Mouse (Mus musculus) embryonic facial prominence, embryonic 15.5 days (tissue): Measurements from ENCODE around the gene Map3k15. TPM values are rescaled to one million over a fixed set of nuclear protein-coding genes. Genes with fewer than 3 reads are reported as not detected.
A peak's percentile ranks its signal among the peaks of the same experiment; 100 is the strongest.

Experiments used
- ATAC-seq: fragments of 200-750 bp; cut with Nextera tagmentation; 2 replicates; pipeline ENCODE4 v1.8.0; 2017; ENCODE audit warnings: low read depth, moderate TSS enrichment; ENCODE audit not compliant: insufficient number of reproducible peaks, low FRiP score, low TSS enrichment
- H3K27ac ChIP-seq: fragments of 300-500 bp; sonication (generic); replicated peaks from 2 replicates; pipeline ENCODE4 v1.5.1; 2015; ENCODE audit warnings: mild to moderate bottlenecking, inconsistent platforms
- H3K27me3 ChIP-seq: fragments of 300-500 bp; sonication (generic); 2 replicates; pipeline ENCODE4 v1.6.1; 2015; ENCODE audit warnings: inconsistent platforms
- H3K36me3 ChIP-seq: fragments of 300-500 bp; sonication (generic); 2 replicates; pipeline ENCODE4 v1.6.1; 2015; ENCODE audit warnings: mild to moderate bottlenecking, inconsistent platforms
- H3K4me1 ChIP-seq: fragments of 300-500 bp; sonication (generic); 2 replicates; pipeline ENCODE4 v1.6.1; 2015; ENCODE audit warnings: inconsistent platforms
- H3K4me2 ChIP-seq: fragments of 300-500 bp; sonication (generic); replicated peaks from 2 replicates; pipeline ENCODE4 v1.6.1; 2015; ENCODE audit warnings: mild to moderate bottlenecking, inconsistent platforms
- H3K4me3 ChIP-seq: fragments of 300-500 bp; sonication (generic); replicated peaks from 2 replicates; pipeline ENCODE4 v1.5.1; 2015; ENCODE audit warnings: mild to moderate bottlenecking, inconsistent platforms
- H3K9ac ChIP-seq: fragments of 300-500 bp; sonication (generic); 2 replicates; pipeline ENCODE4 v1.6.1; 2015; ENCODE audit warnings: inconsistent platforms
- H3K9me3 ChIP-seq: fragments of 300-500 bp; sonication (generic); replicated peaks from 2 replicates; pipeline ENCODE4 v1.6.1; 2016; ENCODE audit warnings: inconsistent platforms
- WGBS: fragments of 180-500 bp; shearing (Covaris S2); methylation state at CpG from one replicate; pipeline ENCODE4 v1.1.7; 2015; 5-methylcytosine and 5-hydroxymethylcytosine counted together
- polyA plus RNA-seq: library from polyadenylated mRNA; unstranded; fragments of >200 nt; fragmentation: Nextera tagmentation; extraction: Ambion mirVana; gene quantifications from 2 replicates; pipeline ENCODE4 v1.2.1, GENCODE M21; 2015

The Map3k15 gene
- polyA plus RNA-seq, 1 experiment from 2014 or later: 0.13 TPM

DNA sequence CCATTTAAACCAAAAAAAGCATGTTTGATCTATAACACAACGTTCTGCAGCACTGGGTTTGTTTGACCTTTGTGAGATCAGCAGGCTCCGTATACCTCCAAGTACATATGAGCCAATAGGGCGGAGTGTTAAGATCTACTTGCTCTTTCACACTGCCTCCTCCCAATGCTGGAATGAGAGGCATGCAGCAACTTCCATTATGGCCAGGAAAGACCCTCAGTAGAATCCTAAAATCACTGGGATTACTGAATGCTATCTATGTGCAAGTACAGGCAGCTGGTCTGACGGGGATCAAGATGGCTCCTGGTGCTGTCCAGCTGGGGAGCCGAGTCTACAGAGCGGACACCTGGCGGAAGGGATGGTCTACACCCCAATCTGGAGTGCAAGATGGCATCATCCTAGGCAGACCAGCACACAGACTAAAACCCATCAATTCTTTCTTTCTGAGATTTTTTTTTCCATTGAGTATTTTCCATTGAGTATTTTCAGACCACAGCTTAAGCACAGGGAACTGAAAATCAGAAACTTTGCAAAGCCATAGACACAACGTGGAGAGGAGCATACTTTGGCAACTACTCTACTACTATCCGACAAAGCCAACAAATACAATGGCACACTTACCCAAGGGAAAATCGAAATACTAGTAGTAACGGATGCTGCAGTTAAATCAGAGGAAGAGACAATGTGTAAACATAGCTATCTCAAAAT lies 146.1 kb downstream of the Map3k15 start:
- peaks cover 4% of the 10 kb centered on the region; the same call in 1 of the 2 replicates for H3K4me1 ChIP-seq
- H3K4me2 ChIP-seq: no peak overlapping the region
- H3K36me3 ChIP-seq: peaks cover 10% of the 10 kb centered on the region; the same call in 1 of the 2 replicates
- no peak overlapping the region for H3K27ac ChIP-seq
- H3K4me3 ChIP-seq: no peak overlapping the region
- no peaks in the 10 kb centered on the region for H3K9me3 ChIP-seq
- 73% methylated on average over 11 of the region's 11 CpGs for WGBS
- no peak for ATAC-seq
- no peaks in the 10 kb centered on the region for H3K27me3 ChIP-seq
- no peak overlapping the region for H3K9ac ChIP-seq

GRCm38 (mm10) chrX:160135719-160136118 lies 147.5 kb downstream of the Map3k15 start:
- Histone ChIP-seq H3K27me3 (no peaks in the 10 kb centered on the region), H3K36me3 (peaks cover 4% of the 10 kb centered on the region; the same call in 1 of the 2 replicates), H3K4me2 (peak overlapping the region; percentile 47), H3K4me1 (peaks cover 4% of the 10 kb centered on the region; the same call in 1 of the 2 replicates), H3K9me3 (no peaks in the 10 kb centered on the region), H3K9ac (no peak overlapping the region), H3K27ac (no peak overlapping the region), H3K4me3 (peak overlapping the region; percentile 61)
- 23% methylated on average over 6 of the region's 6 CpGs for WGBS
- ATAC-seq: no peak

DNA sequence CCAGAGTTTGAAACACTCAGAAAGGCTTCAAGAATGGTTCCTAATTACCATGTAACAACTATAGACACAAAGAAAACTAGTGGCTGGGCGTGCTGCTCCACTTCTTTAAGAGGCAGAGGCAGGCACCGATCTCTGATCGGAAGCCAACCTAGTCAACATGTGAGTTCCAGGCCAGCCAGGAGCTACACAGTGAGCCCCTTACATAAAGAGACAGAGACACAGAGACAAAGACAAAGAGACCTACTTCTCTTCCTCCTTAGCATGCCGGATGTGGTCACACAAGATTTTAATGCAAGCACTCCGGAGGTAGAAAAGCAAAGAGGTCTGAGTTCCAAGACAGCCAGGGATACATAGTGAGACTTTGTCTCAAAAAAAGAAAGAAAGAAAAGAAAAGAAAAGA lies 147.9 kb downstream of the Map3k15 start:
- WGBS: 35% methylated on average over 5 of the region's 5 CpGs
- peaks cover 4% of the 10 kb centered on the region; the same call in 1 of the 2 replicates for H3K36me3 ChIP-seq
- H3K9me3 ChIP-seq: no peaks in the 10 kb centered on the region
- no peaks in the 10 kb centered on the region for H3K27me3 ChIP-seq
- peak overlapping the region; percentile 61 for H3K4me3 ChIP-seq
- H3K27ac ChIP-seq: no peak overlapping the region
- H3K4me2 ChIP-seq: peak overlapping the region; percentile 47
- peaks cover 4% of the 10 kb centered on the region; the same call in 1 of the 2 replicates for H3K4me1 ChIP-seq
- H3K9ac ChIP-seq: no peak overlapping the region
- ATAC-seq: no peak

- Histone ChIP-seq H3K4me2 (peak overlapping the region; percentile 47), H3K9ac (peak overlapping the region; percentile 44; the same call in 1 of the 2 replicates), H3K36me3 (no peaks in the 10 kb centered on the region), H3K27ac (peak overlapping the region; percentile 96), H3K9me3 (no peaks in the 10 kb centered on the region), H3K4me3 (peak overlapping the region; percentile 61), H3K4me1 (peaks cover 4% of the 10 kb centered on the region; the same call in 1 of the 2 replicates), H3K27me3 (no peaks in the 10 kb centered on the region)
- ATAC-seq: no peak
- 19% methylated on average over 18 of the region's 18 CpGs for WGBS
Observed at GRCm38 (mm10) chrX:160137177-160137860, 149.1 kb downstream of the Map3k15 start.

- Histone ChIP-seq H3K9ac (peak within 1 kb of the TSS; percentile 44), H3K4me3 (peak within 1 kb of the TSS; percentile 61), H3K27ac (peak within 1 kb of the TSS; percentile 96), H3K4me2 (peak within 1 kb of the TSS; percentile 50), H3K27me3 (no peaks in the 10 kb centered on the region), H3K4me1 (peaks cover 4% of the 10 kb centered on the region; the same call in 1 of the 2 replicates), H3K36me3 (no peaks in the 10 kb centered on the region), H3K9me3 (no peaks in the 10 kb centered on the region)
- ATAC-seq: peak; percentile 94
- 9% methylated on average over 57 of the region's 67 CpGs for WGBS
Observed at GRCm38 (mm10) chrX:160137861-160138717, 149.9 kb downstream of the Map3k15 start, which contains the start of gene Pdha1. Gene Pdha1 (minus strand): TSS chrX:160138413.

DNA sequence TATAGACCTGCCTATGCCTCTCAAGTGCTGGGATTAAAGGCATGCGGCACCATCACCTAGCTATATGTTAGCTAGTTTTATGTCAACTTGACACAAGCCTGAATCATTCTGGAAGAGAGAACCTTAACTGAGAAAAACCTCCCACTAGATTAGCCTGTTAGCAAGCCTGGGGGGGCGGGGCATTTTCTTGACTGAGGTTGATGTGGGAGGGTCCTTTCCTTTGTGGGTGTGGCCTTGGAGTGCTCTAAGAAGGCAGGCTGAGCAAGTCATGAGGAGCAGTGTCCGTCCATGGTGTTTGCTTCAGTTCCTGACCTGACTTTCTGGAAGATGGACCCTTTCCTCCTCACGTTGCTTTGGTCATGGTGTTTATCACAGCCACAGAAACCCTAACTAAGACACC lies 158.6 kb downstream of the Map3k15 start:
- no peaks in the 10 kb centered on the region for H3K4me1 ChIP-seq
- no peak overlapping the region for H3K4me3 ChIP-seq
- no peak overlapping the region for H3K27ac ChIP-seq
- WGBS: 84% methylated on average over 4 of the region's 4 CpGs
- H3K27me3 ChIP-seq: no peaks in the 10 kb centered on the region; the same call in 1 of the 2 replicates
- H3K9me3 ChIP-seq: no peaks in the 10 kb centered on the region
- ATAC-seq: no peak
- H3K36me3 ChIP-seq: no peaks in the 10 kb centered on the region
- H3K4me2 ChIP-seq: no peak overlapping the region
- no peak overlapping the region for H3K9ac ChIP-seq

DNA sequence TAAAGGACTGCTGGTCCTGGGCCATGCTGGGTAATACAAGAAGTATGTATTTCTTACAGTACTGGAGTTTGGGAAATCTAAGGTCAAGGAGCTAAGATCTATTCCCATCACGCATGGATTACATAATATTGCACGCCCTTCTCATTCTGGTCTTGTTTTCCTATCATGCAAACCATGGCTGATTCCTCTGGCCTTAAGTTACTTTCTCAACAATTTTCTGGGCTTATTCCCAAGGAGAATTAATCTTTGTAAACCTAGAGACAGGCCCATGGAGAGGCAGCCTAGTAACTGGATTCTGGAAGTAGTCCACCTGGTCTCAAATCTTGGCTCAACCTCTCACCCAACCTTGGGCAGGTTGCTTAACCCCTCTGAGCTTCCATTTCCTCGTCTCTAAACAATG lies 159.2 kb downstream of the Map3k15 start:
- ATAC-seq: no peak
- no peak overlapping the region for H3K9ac ChIP-seq
- no peak overlapping the region for H3K4me2 ChIP-seq
- no peak overlapping the region for H3K4me3 ChIP-seq
- no peaks in the 10 kb centered on the region for H3K9me3 ChIP-seq
- 77% methylated on average over 3 of the region's 3 CpGs for WGBS
- H3K27ac ChIP-seq: no peak overlapping the region
- no peaks in the 10 kb centered on the region for H3K36me3 ChIP-seq
- no peaks in the 10 kb centered on the region for H3K4me1 ChIP-seq
- no peaks in the 10 kb centered on the region; the same call in 1 of the 2 replicates for H3K27me3 ChIP-seq

DNA sequence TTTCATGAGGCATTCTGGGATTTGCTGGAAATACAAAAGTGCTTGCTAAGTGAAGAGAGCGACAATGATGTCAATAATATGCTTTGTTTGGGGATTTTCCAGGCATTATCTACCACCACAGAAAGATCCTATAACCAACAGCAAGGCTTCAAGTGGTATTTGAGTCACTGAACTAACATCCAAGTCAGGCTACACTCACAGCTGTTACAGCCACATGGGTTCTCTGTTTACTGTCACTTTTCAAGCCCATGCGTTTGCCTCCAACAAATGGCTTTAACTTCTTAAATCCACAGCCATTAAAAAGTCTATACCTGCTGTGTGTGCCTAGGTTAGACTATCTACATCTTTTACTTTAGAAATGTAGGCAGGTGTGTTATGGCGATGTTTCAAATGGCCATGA lies 160.6 kb downstream of the Map3k15 start:
- H3K27ac ChIP-seq: no peak overlapping the region
- no peak for ATAC-seq
- H3K9me3 ChIP-seq: no peaks in the 10 kb centered on the region
- WGBS: 85% methylated on average over 3 of the region's 3 CpGs
- H3K9ac ChIP-seq: no peak overlapping the region
- H3K4me2 ChIP-seq: no peak overlapping the region
- H3K27me3 ChIP-seq: no peaks in the 10 kb centered on the region; the same call in 1 of the 2 replicates
- no peaks in the 10 kb centered on the region for H3K36me3 ChIP-seq
- no peak overlapping the region for H3K4me3 ChIP-seq
- H3K4me1 ChIP-seq: no peaks in the 10 kb centered on the region

- no peak overlapping the region for H3K9ac ChIP-seq
- WGBS: 47% methylated on average over 4 of the region's 4 CpGs
Observed at GRCm38 (mm10) chrX:160153147-160153815, 165.0 kb downstream of the Map3k15 start.

GRCm38 (mm10) chrX:160164259-160164658 lies 176.0 kb downstream of the Map3k15 start:
- WGBS: 77% methylated on average over 3 of the region's 3 CpGs
- Histone ChIP-seq H3K4me2 (no peak overlapping the region), H3K4me3 (no peak overlapping the region), H3K36me3 (no peaks in the 10 kb centered on the region), H3K4me1 (no peaks in the 10 kb centered on the region), H3K27ac (no peak overlapping the region), H3K27me3 (no peaks in the 10 kb centered on the region), H3K9ac (no peak overlapping the region), H3K9me3 (no peaks in the 10 kb centered on the region)
- ATAC-seq: no peak

More at GRCm38 (mm10) chrX:160153147-160153815, 165.0 kb downstream of the Map3k15 start:
- no peak for ATAC-seq
- Histone ChIP-seq H3K36me3 (no peaks in the 10 kb centered on the region), H3K27me3 (no peaks in the 10 kb centered on the region; the same call in 1 of the 2 replicates), H3K9me3 (no peaks in the 10 kb centered on the region), H3K4me1 (no peaks in the 10 kb centered on the region), H3K27ac (no peak overlapping the region), H3K4me3 (no peak overlapping the region), H3K4me2 (no peak overlapping the region)
